Mouse (Mus musculus) myocyte (in vitro differentiated cells): ENCODE measurements around the gene Map2k5.

ENCODE experiments used
- E2F4 ChIP-seq: IDR thresholded peaks from one replicate; pipeline ENCODE4 v1.6.1; 2011; ENCODE audit warnings: mild to moderate bottlenecking, control low read depth, moderate library complexity; ENCODE audit not compliant: insufficient read depth
- MYOG ChIP-seq, 3 experiments: IDR thresholded peaks; one replicate each; pipeline ENCODE4 v1.6.1; 2011; ENCODE audit warnings: control low read depth in 2 of 3, low read depth in 2 of 3, mild to moderate bottlenecking in 2 of 3; ENCODE audit not compliant: insufficient read length in 2 of 3, control insufficient read depth in 1 of 3, insufficient read depth in 1 of 3
- POLR2A ChIP-seq: IDR thresholded peaks from one replicate; pipeline ENCODE4 v1.6.1; 2011; ENCODE audit warnings: low read depth, mild to moderate bottlenecking, control low read depth, moderate library complexity; ENCODE audit not compliant: insufficient read length
- POLR2AphosphoS2 ChIP-seq: IDR thresholded peaks from one replicate; pipeline ENCODE4 v1.6.1; 2011; ENCODE audit warnings: low read depth, control low read depth; ENCODE audit not compliant: insufficient read length
- TCF12 ChIP-seq: IDR thresholded peaks from one replicate; pipeline ENCODE4 v1.6.1; 2011; ENCODE audit warnings: mild to moderate bottlenecking, control low read depth; ENCODE audit not compliant: poor library complexity, insufficient read depth, severe bottlenecking

- TF ChIP-seq E2F4: no peak
- TF ChIP-seq POLR2A: no peak
- no peak for TF ChIP-seq POLR2AphosphoS2
- no peak for TF ChIP-seq MYOG (IDR thresholded peaks at IDR 0.05; ENCODE audit: control insufficient read depth in 1 of 3, insufficient read depth in 1 of 3, insufficient read length in 2 of 3, low read depth in 2 of 3)
- no peak for TF ChIP-seq TCF12
Observed at GRCm38 (mm10) chr9:63380326-63380725, 2.6 kb upstream of the Map2k5 start.
